Mouse (Mus musculus) c-Kit-negative CD71-positive TER-119-positive erythroid progenitor cells, embryonic 14.5 days (primary cell): ENCODE results near the gene Cblb.

Experiments used
- DNase-seq: peaks from one replicate; pipeline ENCODE4 v3.0.0-alpha.2; 2013; ENCODE audit warnings: low read depth, low spot score

The Cblb gene

GRCm38 (mm10) chr16:52129357-52129905 is 98.4 kb downstream of the Cblb start:
- no peak for DNase-seq

DNA sequence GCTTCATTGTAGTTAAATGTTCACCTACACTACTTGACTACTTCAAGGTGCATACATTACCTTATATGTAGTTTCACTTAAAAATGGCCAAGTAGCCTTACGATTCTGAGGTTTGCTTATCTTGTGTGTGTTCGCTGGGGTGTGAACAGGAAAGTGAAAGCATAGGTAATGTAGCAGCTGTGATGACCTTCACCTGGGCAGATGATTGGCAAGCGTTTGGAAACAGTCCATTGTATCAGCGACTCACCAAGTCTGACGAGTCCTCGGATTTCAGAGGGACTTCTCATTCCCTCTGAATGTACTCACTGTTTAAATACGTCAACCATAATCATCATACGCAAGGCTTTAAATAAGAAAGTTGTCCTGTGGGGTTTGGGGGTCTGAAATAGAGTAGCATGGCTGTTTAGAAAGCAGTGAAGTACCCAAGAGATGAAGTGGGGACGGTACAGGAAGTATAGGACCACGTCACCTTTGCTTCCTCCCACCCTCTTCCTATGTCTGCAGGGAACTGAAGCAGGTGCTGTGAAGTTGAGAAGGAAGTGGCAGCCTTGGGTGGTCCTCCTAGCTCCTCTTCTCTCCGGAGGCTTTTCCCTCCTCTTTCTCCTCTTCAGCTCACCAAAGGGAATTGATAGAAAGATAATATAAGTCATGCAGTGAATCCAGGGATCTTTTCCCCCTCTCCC is 101.9 kb downstream of the Cblb start:
- no peak for DNase-seq

- DNase-seq, result no peak
Observed at GRCm38 (mm10) chr16:52134631-52135227, 103.7 kb downstream of the Cblb start.

DNA sequence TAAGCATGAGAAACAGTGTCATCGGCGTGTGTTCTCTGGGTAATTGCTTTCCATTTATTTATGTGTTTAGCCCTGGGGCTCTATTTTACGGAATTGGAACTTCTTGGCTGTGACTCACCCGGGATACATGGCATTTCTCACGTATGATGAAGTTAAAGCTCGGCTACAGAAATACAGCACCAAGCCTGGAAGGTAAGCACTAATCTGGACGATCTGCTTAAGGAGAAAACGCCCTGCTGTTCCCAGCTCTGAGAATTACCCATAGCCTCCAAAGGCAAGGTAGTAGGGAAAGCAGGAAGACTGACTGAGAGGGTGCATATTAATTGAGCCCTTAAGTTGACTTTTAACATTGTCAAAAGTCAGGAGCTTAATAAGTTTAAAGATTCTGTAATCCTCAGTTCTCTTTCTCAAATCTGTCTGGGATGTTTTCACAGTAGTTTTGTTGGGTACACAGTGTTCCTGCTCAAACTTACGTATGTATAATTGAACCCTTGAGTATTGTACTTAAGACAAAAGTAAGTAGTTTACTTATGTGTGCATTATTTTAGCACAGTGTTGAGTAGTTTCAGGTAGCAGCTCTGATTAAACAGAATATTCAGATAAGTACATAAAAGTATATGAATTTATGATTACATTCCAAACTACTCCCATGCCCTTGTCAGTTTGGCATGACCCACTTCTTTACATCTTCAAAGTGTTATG is 104.8 kb downstream of the Cblb start:
- no peak for DNase-seq

GRCm38 (mm10) chr16:52143101-52143500 is 112.1 kb downstream of the Cblb start:
- DNase-seq, result no peak

DNA sequence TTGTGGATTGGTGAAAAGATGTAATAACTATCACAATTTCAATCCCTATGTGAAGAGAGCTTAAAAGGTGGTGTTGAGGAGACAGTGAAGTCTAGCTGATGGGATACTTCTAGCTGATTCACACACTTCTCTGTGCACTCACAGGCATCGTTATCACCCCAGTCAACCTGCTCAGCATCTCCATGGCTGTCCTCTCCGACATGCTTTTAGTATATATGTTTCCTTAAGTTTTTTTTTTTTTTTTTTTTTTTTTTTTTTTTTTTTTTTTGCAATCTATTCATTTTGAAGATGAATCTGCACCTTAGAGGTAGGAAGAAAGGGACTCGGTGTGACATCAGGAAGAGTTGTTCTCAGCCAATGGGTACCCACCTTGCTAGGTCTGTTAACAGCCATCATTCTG is 112.8 kb downstream of the Cblb start:
- DNase-seq, result no peak

DNA sequence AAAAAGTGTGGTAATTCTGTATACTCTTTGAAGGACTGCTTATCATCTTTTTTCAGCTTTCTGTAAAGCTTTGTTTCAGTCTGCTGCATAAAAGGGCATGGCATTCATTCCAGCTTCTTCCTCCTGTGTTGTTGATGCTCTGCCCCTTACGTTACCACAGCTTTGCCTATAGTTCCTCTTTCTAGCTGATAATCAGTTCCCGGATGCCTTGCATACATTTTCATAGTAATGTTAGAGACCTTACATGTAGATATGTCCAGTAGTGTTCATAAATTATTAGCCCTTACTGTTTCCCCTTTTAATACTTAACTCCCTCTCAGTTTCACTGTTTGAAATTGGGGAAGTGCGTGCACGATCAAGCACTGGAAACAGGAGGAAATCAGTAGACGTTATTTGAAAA is 113.8 kb downstream of the Cblb start:
- no peak for DNase-seq

GRCm38 (mm10) chr16:52145552-52145951 is 114.5 kb downstream of the Cblb start:
- no peak for DNase-seq

DNA sequence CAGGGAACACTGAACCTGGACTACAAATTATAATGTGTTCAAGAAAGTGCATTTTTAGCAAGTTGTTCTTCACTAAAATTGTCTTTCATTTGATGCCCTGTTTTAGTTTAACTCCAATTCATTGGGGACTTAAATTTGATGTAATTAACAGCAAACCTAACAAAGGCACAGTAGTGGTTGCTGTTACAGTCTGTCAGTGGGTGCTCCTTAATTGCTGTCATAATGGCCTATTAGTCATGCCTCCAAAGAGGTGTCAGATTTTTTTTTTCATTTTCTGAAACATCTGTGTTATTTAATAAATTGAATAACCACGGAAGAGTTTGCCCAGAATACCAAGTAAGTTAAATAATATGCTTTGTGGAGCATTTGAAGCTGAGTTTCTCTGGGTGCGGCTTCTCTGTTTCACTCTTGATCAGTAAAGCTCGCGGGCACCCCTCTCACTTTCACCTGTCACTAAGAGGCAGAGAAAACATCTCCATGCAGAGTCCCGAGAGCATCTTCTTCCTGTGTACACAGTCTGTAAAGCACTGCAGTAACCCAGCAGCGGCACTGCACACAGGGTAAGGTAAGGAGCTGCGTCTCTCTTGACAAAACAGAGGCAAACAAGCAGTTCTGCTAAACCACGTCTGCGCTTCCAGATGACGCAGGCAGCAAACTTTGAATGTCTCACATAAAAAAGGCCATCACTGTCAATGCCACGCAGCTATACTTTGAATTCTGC is 116.1 kb downstream of the Cblb start:
- DNase-seq, result no peak

GRCm38 (mm10) chr16:52148041-52148440 is 117.0 kb downstream of the Cblb start:
- DNase-seq, result no peak

DNA sequence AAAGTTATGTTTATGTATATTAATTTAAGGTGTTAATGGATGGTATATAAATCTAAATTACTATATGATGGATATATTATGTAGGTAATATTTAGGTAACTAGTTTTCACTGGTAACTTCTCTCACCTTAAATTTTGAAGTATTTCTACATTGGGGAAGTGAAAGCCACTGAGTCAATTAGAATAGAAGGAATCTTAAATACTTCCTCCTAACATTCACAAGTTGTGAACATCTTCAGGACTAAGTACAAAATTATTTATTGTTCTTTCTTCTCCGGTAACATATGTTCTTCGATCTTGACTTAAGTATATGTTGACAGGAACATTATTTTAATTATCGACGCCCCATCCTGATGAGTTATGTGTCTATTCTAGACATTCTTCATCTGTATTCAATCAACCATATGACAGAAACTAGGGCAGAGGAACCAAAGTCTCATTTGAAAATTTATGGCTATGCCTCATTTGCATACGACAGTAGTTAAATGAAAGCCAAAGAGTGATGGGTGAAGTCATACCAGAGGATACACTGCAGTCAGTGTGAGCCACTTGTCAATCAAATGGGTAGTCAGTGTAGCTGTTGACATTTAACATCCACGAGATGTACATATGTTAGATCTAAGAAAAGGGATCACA is 118.2 kb downstream of the Cblb start:
- DNase-seq, result no peak

GRCm38 (mm10) chr16:52155030-52155696 is 124.1 kb downstream of the Cblb start:
- DNase-seq, result no peak

DNA sequence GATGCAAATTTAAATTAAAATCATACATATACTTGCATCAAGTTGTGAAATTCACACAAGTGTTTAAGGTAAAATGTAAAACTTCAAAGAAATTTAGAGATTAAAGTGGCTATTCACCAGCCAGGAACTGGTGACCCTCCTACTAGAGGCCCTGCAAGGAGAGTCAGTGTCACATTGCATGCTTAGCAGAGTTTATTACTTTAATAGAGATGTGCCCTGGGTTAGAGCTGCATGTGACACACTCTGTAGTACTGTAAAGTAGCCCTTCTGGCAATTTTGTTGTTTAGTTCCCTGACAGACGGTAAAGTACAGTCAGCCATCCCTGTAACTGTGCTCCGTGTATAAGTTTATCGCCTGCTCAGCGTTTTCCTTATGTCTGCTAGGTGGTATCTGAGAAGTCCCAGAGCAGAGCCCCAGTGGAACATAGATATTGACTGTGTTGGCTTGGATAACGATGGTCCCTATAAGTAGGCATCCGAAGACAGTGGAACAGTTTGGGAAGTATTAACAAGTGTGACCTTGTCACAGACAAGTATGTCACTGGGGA is 129.0 kb downstream of the Cblb start:
- DNase-seq, result no peak

- DNase-seq, result no peak
Observed at GRCm38 (mm10) chr16:52164246-52164645, 133.2 kb downstream of the Cblb start.

GRCm38 (mm10) chr16:52173253-52173652 is 142.2 kb downstream of the Cblb start:
- no peak for DNase-seq

- DNase-seq, result no peak
Observed at GRCm38 (mm10) chr16:52179839-52180238, 148.8 kb downstream of the Cblb start.

DNA sequence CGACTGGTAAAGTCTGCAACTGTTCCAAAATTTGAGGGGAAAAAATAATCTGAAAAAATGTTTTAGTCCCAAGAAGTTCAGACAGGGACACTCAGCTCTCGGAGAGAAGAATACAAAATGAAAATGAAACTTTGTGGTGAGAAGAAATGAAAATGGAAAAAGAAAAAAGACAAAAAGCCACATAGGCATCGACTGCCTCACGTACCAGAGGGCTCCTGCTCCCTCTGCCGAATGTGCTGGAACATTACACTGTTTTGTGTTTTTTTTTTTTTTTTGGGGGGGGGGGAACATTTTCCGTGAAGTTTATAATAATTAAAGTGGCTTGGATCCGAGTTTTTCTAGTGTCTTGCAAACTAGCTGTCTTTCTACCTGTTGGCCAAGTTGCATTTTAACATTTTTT is 151.0 kb downstream of the Cblb start:
- DNase-seq, result no peak

DNA sequence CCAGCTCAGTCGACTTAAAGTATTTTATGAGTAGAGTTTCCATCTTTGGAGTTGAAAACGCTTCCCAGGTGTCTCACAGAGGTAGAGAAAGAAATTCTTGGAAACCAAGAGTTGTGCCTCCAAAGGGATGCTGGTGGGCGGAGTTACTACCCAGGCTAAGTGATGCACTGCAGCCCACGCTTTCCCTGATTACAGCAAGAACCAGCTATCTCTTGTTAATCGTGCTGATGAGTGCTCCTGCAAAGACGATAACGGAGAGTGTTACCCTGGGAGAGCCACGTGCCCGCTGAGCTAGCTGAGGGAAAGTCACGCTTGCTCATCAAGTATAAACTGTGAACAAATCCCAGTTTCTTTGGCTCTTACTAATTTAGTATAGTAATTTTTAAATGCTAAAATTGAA is 153.3 kb downstream of the Cblb start:
- DNase-seq, result no peak

- no peak for DNase-seq
Observed at GRCm38 (mm10) chr16:52186731-52187130, 155.7 kb downstream of the Cblb start.

GRCm38 (mm10) chr16:52189103-52189502 is 158.1 kb downstream of the Cblb start:
- DNase-seq, result no peak

GRCm38 (mm10) chr16:52190714-52191113 is 159.7 kb downstream of the Cblb start:
- DNase-seq, result no peak
